Mouse (Mus musculus): ENCODE measurements around the gene Wdr73. TPM values are rescaled to one million over a fixed set of nuclear protein-coding genes. Genes with fewer than 3 reads are reported as not detected.

Gene Wdr73
- total and polyA plus RNA-seq, 3 experiments = 57.8 to 67.0 TPM; not detected in 1

GRCm38 (mm10) chr7:80860729-80861274 is 40.3 kb downstream of the Wdr73 start, which contains the start of gene Zscan2 (continued):
- TF ChIP-seq MYC (IDR thresholded peaks at IDR 0.05; ENCODE audit: low read depth, low read length) (no peak), MYB (IDR thresholded peaks at IDR 0.05; ENCODE audit: low read depth, low read length) (no peak), ELF1 (IDR thresholded peaks at IDR 0.05; ENCODE audit: low read depth, low read length) (peak; percentile 74), ZNF384 (IDR thresholded peaks at IDR 0.05; ENCODE audit: low read depth, low read length) (no peak), TBP (IDR thresholded peaks at IDR 0.05; ENCODE audit: low read depth, low read length) (no peak), MAFK (IDR thresholded peaks at IDR 0.05; ENCODE audit: borderline replicate concordance, low read depth, low read length) (no peak), ETS1 (IDR thresholded peaks at IDR 0.05; ENCODE audit: low read depth, low read length) (no peak), MXI1 (IDR thresholded peaks at IDR 0.05; ENCODE audit: low read depth, low read length) (no peak; the same call in 1 of the 2 replicates), EP300 (IDR thresholded peaks at IDR 0.05; ENCODE audit: low read depth in 1 of 2, low read length in 2 of 2) (no peak), E2F4 (IDR thresholded peaks at IDR 0.05; ENCODE audit: borderline replicate concordance, low read depth, low read length) (no peak), RAD21 (IDR thresholded peaks at IDR 0.05; ENCODE audit: low read depth, low read length) (no peak), USF2 (IDR thresholded peaks at IDR 0.05; ENCODE audit: borderline replicate concordance in 1 of 2, insufficient read depth in 1 of 2, low read depth in 1 of 2, low read length in 2 of 2) (no peak), SIN3A (IDR thresholded peaks at IDR 0.05; ENCODE audit: low read length) (peak; percentile 68; the same call in 1 of the 2 replicates), MAZ (IDR thresholded peaks at IDR 0.05; ENCODE audit: low read depth, low read length) (peak; percentile 73; the same call in 1 of the 2 replicates), CTCF (IDR thresholded peaks at IDR 0.05 in 2 of 3, conservative IDR thresholded peaks at IDR 0.05 in 1 of 3; ENCODE audit: control insufficient read depth in 1 of 3, insufficient read depth in 1 of 3, low read depth in 2 of 3, low read length in 3 of 3, poor library complexity in 1 of 3, severe bottlenecking in 1 of 3) (no peak), HCFC1 (IDR thresholded peaks at IDR 0.05; ENCODE audit: low read depth, low read length) (peak; percentile 98), BHLHE40 (IDR thresholded peaks at IDR 0.05; ENCODE audit: borderline replicate concordance, low read depth, low read length) (no peak), MEF2A (IDR thresholded peaks at IDR 0.05; ENCODE audit: extremely low read depth, insufficient replicate concordance, low read depth, low read length, poor library complexity, severe bottlenecking) (no peak), TAL1 (IDR thresholded peaks at IDR 0.05; ENCODE audit: low read length) (no peak), CHD2 (IDR thresholded peaks at IDR 0.05; ENCODE audit: low read length) (peak; percentile 68), SMC3 (IDR thresholded peaks at IDR 0.05; ENCODE audit: low read depth, low read length) (no peak), USF1 (IDR thresholded peaks at IDR 0.05; ENCODE audit: low read depth, low read length) (no peak)

GRCm38 (mm10) chr7:80860227-80860626 is 40.8 kb downstream of the Wdr73 start:
- Histone ChIP-seq H3K79me2 (ENCODE audit: control insufficient read depth, insufficient read depth, low read length, poor library complexity) (no peaks in the 10 kb centered on the region), H3K9ac (ENCODE audit: control insufficient read depth, low read depth, low read length, poor library complexity, severe bottlenecking) (peak overlapping the region; percentile 35), H3K4me1 (ENCODE audit: control insufficient read depth in 1 of 2, insufficient read depth in 2 of 2, low read length in 2 of 2) (peaks cover 16 to 22% of the 10 kb centered on the region in 2 experiments), H3K36me3 (ENCODE audit: control insufficient read depth in 1 of 2, insufficient read depth in 2 of 2, low read length in 2 of 2) (peaks cover 0 to 17% of the 10 kb centered on the region in 2 experiments; a peak in 2 of 4 replicates), H3K9me3 (replicated peaks; ENCODE audit: insufficient read depth, low read length) (no peaks in the 10 kb centered on the region), H3K27ac (ENCODE audit: control insufficient read depth, low read depth, low read length) (no peak overlapping the region), H3K27me3 (ENCODE audit: control insufficient read depth in 1 of 2, insufficient read depth in 2 of 2, low read length in 2 of 2) (no peaks in the 10 kb centered on the region), H3K4me3 (ENCODE audit: control insufficient read depth in 1 of 2, insufficient read depth in 1 of 2, low read depth in 2 of 2, low read length in 2 of 2) (peak overlapping the region; percentile 66 to 88)
- peak; percentile 90 for DNase-seq (ENCODE audit: low read depth, low spot score)
- TF ChIP-seq SIN3A (IDR thresholded peaks at IDR 0.05; ENCODE audit: low read length) (peak; percentile 89; the same call in 1 of the 2 replicates), EP300 (IDR thresholded peaks at IDR 0.05; ENCODE audit: low read depth in 1 of 2, low read length in 2 of 2) (no peak), ETS1 (IDR thresholded peaks at IDR 0.05; ENCODE audit: low read depth, low read length) (no peak; the same call in 1 of the 2 replicates), USF2 (IDR thresholded peaks at IDR 0.05; ENCODE audit: borderline replicate concordance in 1 of 2, insufficient read depth in 1 of 2, low read depth in 1 of 2, low read length in 2 of 2) (peak in 1 of 2 experiments; percentile 36; a peak in 1 of 4 replicates), POLR2AphosphoS5 (IDR thresholded peaks at IDR 0.05; ENCODE audit: borderline replicate concordance, low read depth, low read length) (no peak), TAL1 (IDR thresholded peaks at IDR 0.05; ENCODE audit: low read length) (no peak), NRF1 (IDR thresholded peaks at IDR 0.05; ENCODE audit: insufficient read depth, low read depth, low read length, poor library complexity, severe bottlenecking) (no peak), KAT2A (conservative IDR thresholded peaks at IDR 0.05; ENCODE audit: low read depth, low read length) (no peak), USF1 (IDR thresholded peaks at IDR 0.05; ENCODE audit: low read depth, low read length) (peak; percentile 83), RCOR1 (IDR thresholded peaks at IDR 0.05; ENCODE audit: low read depth, low read length) (peak; percentile 35; the same call in 1 of the 2 replicates), MAFK (IDR thresholded peaks at IDR 0.05; ENCODE audit: borderline replicate concordance, low read depth, low read length) (no peak), ZNF384 (IDR thresholded peaks at IDR 0.05; ENCODE audit: low read depth, low read length) (no peak), SMC3 (IDR thresholded peaks at IDR 0.05; ENCODE audit: low read depth, low read length) (no peak), ZKSCAN1 (IDR thresholded peaks at IDR 0.05; ENCODE audit: low read depth, low read length) (no peak), MXI1 (IDR thresholded peaks at IDR 0.05; ENCODE audit: low read depth, low read length) (peak; percentile 94), GATA1 (IDR thresholded peaks at IDR 0.05; ENCODE audit: low read depth, low read length) (no peak), POLR2AphosphoS2 (IDR thresholded peaks at IDR 0.05; ENCODE audit: low read length) (no peak), TBP (IDR thresholded peaks at IDR 0.05; ENCODE audit: low read depth, low read length) (no peak), POLR2A (IDR thresholded peaks at IDR 0.05; ENCODE audit: control insufficient read depth in 1 of 2, insufficient read depth in 1 of 2, low read depth in 1 of 2, low read length in 2 of 2, poor library complexity in 1 of 2) (no peak), ZMIZ1 (IDR thresholded peaks at IDR 0.05; ENCODE audit: low read depth, low read length) (no peak), CHD2 (IDR thresholded peaks at IDR 0.05; ENCODE audit: low read length) (no peak), HCFC1 (IDR thresholded peaks at IDR 0.05; ENCODE audit: low read depth, low read length) (no peak)
